Mouse (Mus musculus) adrenal gland, postnatal 25 days (tissue): ENCODE data around the gene Sh2b2. TPM values are rescaled to one million over a fixed set of nuclear protein-coding genes. Genes with fewer than 3 reads are reported as not detected.

Experiments
- DNase-seq: peaks from one replicate; pipeline ENCODE4 v3.0.0; 2021; ENCODE audit warnings: mixed read lengths
- total RNA-seq: library from RNA; stranded (reverse); gene quantifications from 2 replicates; pipeline ENCODE4 v1.2.3, GENCODE M21; 2021

The Sh2b2 gene
- total RNA-seq, 1 experiment from 2014 or later: 14.2 TPM

GRCm38 (mm10) chr5:136181197-136181596 is 65.2 kb downstream of the Sh2b2 start:
- DNase-seq: no peak

- DNase-seq: no peak
Measured at GRCm38 (mm10) chr5:136179594-136179993, 66.8 kb downstream of the Sh2b2 start.

GRCm38 (mm10) chr5:136173606-136174463 is 72.5 kb downstream of the Sh2b2 start:
- peak; percentile 37 for DNase-seq

GRCm38 (mm10) chr5:136172939-136173338 is 73.4 kb downstream of the Sh2b2 start:
- DNase-seq: no peak

GRCm38 (mm10) chr5:136171363-136172341 is 74.7 kb downstream of the Sh2b2 start:
- DNase-seq: no peak

GRCm38 (mm10) chr5:136170512-136171362 is 75.6 kb downstream of the Sh2b2 start, which contains the start of gene Orai2:
Gene Orai2, minus strand, starts transcription at chr5:136170713.
- DNase-seq: peak; percentile 74

GRCm38 (mm10) chr5:136169626-136170511 is 76.5 kb downstream of the Sh2b2 start:
- DNase-seq: peak; percentile 7

Other genes with a start within 250 kb of the Sh2b2 start
- gene Upk3b, start 208.1 kb downstream of the Sh2b2 start, total RNA-seq: 1.4 and 3.0 TPM in 2 replicates
- gene Upk3bl, start 192.1 kb downstream of the Sh2b2 start, total RNA-seq: not detected in 2 replicates
- gene Rasa4, start 162.6 kb downstream of the Sh2b2 start, total RNA-seq: 13.8 and 19.1 TPM in 2 replicates
- gene Polr2j, start 129.9 kb downstream of the Sh2b2 start, total RNA-seq: 76.9 and 82.2 TPM in 2 replicates
- gene Lrwd1, start 110.5 kb downstream of the Sh2b2 start, total RNA-seq: 13.8 and 14.3 TPM in 2 replicates
- gene Alkbh4, start 110.4 kb downstream of the Sh2b2 start, total RNA-seq: 8.8 and 9.5 TPM in 2 replicates
- gene Orai2, start 75.8 kb downstream of the Sh2b2 start, total RNA-seq: 1.8 and 2.5 TPM in 2 replicates
- 30.6 and 35.9 TPM in 2 replicates for gene Prkrip1, start 47.6 kb downstream of the Sh2b2 start, total RNA-seq